Mouse (Mus musculus): ENCODE results near the gene Klk1b27. TPM values are rescaled to one million over a fixed set of nuclear protein-coding genes. Genes with fewer than 3 reads are reported as not detected.

The Klk1b27 gene
- polyA plus RNA-seq (2014; fragmentation: Illumina TruSeq; extraction: RNeasy Lipid Tissue Mini Kit (QIAGEN cat#74804); ENCODE audit: low read depth, low replicate concordance): 7.8 TPM

GRCm38 (mm10) chr7:44051990-44052389 lies at the start of gene Klk1b27:
TSS of gene Klk1b27 (plus strand) at chr7:44052290.

DNA sequence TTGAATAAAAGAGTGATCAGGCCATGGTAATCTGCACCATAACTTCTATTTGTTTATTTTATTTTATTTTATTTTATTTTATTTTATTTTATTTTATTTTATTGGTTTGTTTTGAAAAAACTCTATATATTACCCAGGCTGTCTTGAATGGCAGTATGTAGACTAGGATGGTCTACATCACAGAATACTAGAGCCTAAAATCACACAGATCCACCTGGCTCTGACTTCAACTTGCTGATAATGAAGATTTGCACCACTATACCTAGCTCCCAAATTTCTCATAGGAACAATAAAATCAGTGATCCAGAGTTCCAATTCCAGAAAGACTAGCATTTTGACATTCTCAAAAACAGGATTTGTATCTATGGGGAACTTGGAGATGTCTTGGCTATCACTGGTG lies 40.2 kb upstream of the Klk1b27 start, which contains the start of gene Klk1b26:
Gene Klk1b26, plus strand, starts transcription at position 301 of the 400 bp plus-strand sequence.

DNA sequence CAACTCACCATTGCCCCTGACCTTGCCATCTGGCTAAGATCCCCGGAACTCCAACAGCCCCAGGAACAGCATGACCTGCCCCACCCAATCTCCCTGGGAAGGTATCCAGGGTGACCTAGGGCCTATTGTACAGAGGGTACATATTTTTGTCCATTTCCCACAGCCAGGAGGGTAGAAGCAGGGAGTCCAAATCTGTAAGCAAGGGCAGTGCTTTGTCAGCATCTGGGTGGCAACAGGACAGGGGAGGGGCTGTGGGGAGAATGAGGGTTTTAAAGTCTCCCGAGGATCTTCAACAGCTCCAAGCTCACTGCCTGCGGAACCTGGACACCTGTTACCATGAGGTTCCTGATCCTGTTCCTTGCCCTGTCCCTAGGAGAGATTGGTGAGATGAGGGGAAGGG lies 49.9 kb downstream of the Klk1b27 start, which contains the start of gene Klk1b21:
Gene Klk1b21, plus strand, starts transcription at position 301 of the 400 bp plus-strand sequence.

Other genes starting within 250 kb of the Klk1b27 start
- not detected for gene Klk7, start 241.0 kb upstream of the Klk1b27 start, polyA plus RNA-seq (2014; fragmentation: Illumina TruSeq; extraction: RNeasy Lipid Tissue Mini Kit (QIAGEN cat#74804); ENCODE audit: low read depth, low replicate concordance)
- not detected for gene Klk6, start 227.8 kb upstream of the Klk1b27 start, polyA plus RNA-seq (2014; fragmentation: Illumina TruSeq; extraction: RNeasy Lipid Tissue Mini Kit (QIAGEN cat#74804); ENCODE audit: low read depth, low replicate concordance)
- not detected for gene Klk5, start 210.3 kb upstream of the Klk1b27 start, polyA plus RNA-seq (2014; fragmentation: Illumina TruSeq; extraction: RNeasy Lipid Tissue Mini Kit (QIAGEN cat#74804); ENCODE audit: low read depth, low replicate concordance)
- not detected for gene Klk4, start 171.1 kb upstream of the Klk1b27 start, polyA plus RNA-seq (2014; fragmentation: Illumina TruSeq; extraction: RNeasy Lipid Tissue Mini Kit (QIAGEN cat#74804); ENCODE audit: low read depth, low replicate concordance)
- gene Klk15, start 118.5 kb upstream of the Klk1b27 start, polyA plus RNA-seq (2014; fragmentation: Illumina TruSeq; extraction: RNeasy Lipid Tissue Mini Kit (QIAGEN cat#74804); ENCODE audit: low read depth, low replicate concordance): not detected
- gene Klk1b8, start 101.6 kb upstream of the Klk1b27 start, polyA plus RNA-seq (2014; fragmentation: Illumina TruSeq; extraction: RNeasy Lipid Tissue Mini Kit (QIAGEN cat#74804); ENCODE audit: low read depth, low replicate concordance): 120 TPM
- not detected for gene Klk1b1, start 85.5 kb upstream of the Klk1b27 start, polyA plus RNA-seq (2014; fragmentation: Illumina TruSeq; extraction: RNeasy Lipid Tissue Mini Kit (QIAGEN cat#74804); ENCODE audit: low read depth, low replicate concordance)
- 11.7 TPM for gene Klk1b9, start 76.2 kb upstream of the Klk1b27 start, polyA plus RNA-seq (2014; fragmentation: Illumina TruSeq; extraction: RNeasy Lipid Tissue Mini Kit (QIAGEN cat#74804); ENCODE audit: low read depth, low replicate concordance)
- gene Klk1b11, start 56.4 kb upstream of the Klk1b27 start, polyA plus RNA-seq (2014; fragmentation: Illumina TruSeq; extraction: RNeasy Lipid Tissue Mini Kit (QIAGEN cat#74804); ENCODE audit: low read depth, low replicate concordance): not detected
- gene Klk1b26, start 40.1 kb upstream of the Klk1b27 start, polyA plus RNA-seq (2014; fragmentation: Illumina TruSeq; extraction: RNeasy Lipid Tissue Mini Kit (QIAGEN cat#74804); ENCODE audit: low read depth, low replicate concordance): 6.9 TPM
- gene Klk1b21, start 50.0 kb downstream of the Klk1b27 start, polyA plus RNA-seq (2014; fragmentation: Illumina TruSeq; extraction: RNeasy Lipid Tissue Mini Kit (QIAGEN cat#74804); ENCODE audit: low read depth, low replicate concordance): 28.5 TPM
- gene Klk1b22, start 60.4 kb downstream of the Klk1b27 start, polyA plus RNA-seq (2014; fragmentation: Illumina TruSeq; extraction: RNeasy Lipid Tissue Mini Kit (QIAGEN cat#74804); ENCODE audit: low read depth, low replicate concordance): 6.4 TPM
- gene Klk1b16, start 84.5 kb downstream of the Klk1b27 start, polyA plus RNA-seq (2014; fragmentation: Illumina TruSeq; extraction: RNeasy Lipid Tissue Mini Kit (QIAGEN cat#74804); ENCODE audit: low read depth, low replicate concordance): 0.99 TPM
- 10.9 TPM for gene Klk1b24, start 135.9 kb downstream of the Klk1b27 start, polyA plus RNA-seq (2014; fragmentation: Illumina TruSeq; extraction: RNeasy Lipid Tissue Mini Kit (QIAGEN cat#74804); ENCODE audit: low read depth, low replicate concordance)
- 2.6 TPM for gene Klk1b3, start 145.9 kb downstream of the Klk1b27 start, polyA plus RNA-seq (2014; fragmentation: Illumina TruSeq; extraction: RNeasy Lipid Tissue Mini Kit (QIAGEN cat#74804); ENCODE audit: low read depth, low replicate concordance)
- gene Klk1b4, start 155.1 kb downstream of the Klk1b27 start, polyA plus RNA-seq (2014; fragmentation: Illumina TruSeq; extraction: RNeasy Lipid Tissue Mini Kit (QIAGEN cat#74804); ENCODE audit: low read depth, low replicate concordance): not detected
- gene Klk1b5, start 163.7 kb downstream of the Klk1b27 start, polyA plus RNA-seq (2014; fragmentation: Illumina TruSeq; extraction: RNeasy Lipid Tissue Mini Kit (QIAGEN cat#74804); ENCODE audit: low read depth, low replicate concordance): 0.64 TPM
- gene Klk1, start 173.1 kb downstream of the Klk1b27 start, polyA plus RNA-seq (2014; fragmentation: Illumina TruSeq; extraction: RNeasy Lipid Tissue Mini Kit (QIAGEN cat#74804); ENCODE audit: low read depth, low replicate concordance): 1.4 TPM
- gene Gm36864, start 183.9 kb downstream of the Klk1b27 start, polyA plus RNA-seq (2014; fragmentation: Illumina TruSeq; extraction: RNeasy Lipid Tissue Mini Kit (QIAGEN cat#74804); ENCODE audit: low read depth, low replicate concordance): 76.3 TPM
- gene 1700028J19Rik, start 194.4 kb downstream of the Klk1b27 start, polyA plus RNA-seq (2014; fragmentation: Illumina TruSeq; extraction: RNeasy Lipid Tissue Mini Kit (QIAGEN cat#74804); ENCODE audit: low read depth, low replicate concordance): 52.1 TPM
- gene 2410002F23Rik, start 194.4 kb downstream of the Klk1b27 start, polyA plus RNA-seq (2014; fragmentation: Illumina TruSeq; extraction: RNeasy Lipid Tissue Mini Kit (QIAGEN cat#74804); ENCODE audit: low read depth, low replicate concordance): 32.7 TPM
- not detected for gene Acp4, start 205.1 kb downstream of the Klk1b27 start, polyA plus RNA-seq (2014; fragmentation: Illumina TruSeq; extraction: RNeasy Lipid Tissue Mini Kit (QIAGEN cat#74804); ENCODE audit: low read depth, low replicate concordance)
- gene Gm15517, start 209.2 kb downstream of the Klk1b27 start, polyA plus RNA-seq (2014; fragmentation: Illumina TruSeq; extraction: RNeasy Lipid Tissue Mini Kit (QIAGEN cat#74804); ENCODE audit: low read depth, low replicate concordance): 13.7 TPM